In the genomic region with DNA sequence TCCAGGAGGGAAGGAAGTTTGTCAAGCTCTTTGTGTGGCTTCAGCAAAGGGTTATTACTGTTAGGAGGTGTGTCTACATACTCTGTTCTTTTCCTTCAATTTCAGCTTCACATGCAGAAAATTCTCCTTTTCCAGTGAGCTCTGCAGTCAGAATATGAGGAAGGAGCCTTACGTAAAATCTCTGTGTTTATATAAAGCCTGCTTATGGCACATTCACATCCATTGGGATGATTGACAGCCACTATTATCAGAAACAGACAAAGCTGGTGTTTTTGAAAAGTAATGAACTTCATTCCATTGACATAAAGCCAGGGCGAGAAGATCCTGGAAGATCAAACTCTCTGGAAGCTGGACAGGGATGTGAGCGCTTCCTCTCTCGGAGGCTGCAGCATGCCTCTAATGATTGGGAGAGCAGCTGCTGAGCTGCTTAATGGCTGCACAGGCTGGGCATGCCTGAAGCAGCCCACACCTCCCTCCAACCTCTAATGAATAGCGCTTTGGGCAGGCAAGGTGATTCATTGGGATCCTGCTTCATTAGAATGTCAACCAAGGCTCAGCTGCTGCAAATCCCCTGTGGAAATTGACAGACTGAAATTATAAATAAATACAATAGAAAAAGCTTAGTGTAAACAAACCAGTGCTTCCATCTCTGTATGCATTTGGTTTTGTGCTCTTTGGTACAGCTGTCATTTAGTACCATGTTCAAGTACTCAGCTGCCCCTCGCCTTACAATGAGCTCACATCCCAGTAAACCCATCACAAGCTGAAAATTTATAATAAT, we compare ENCODE assay signal across 16 mouse cellular contexts.
DNase-seq lines count a peak whose midpoint lies in the region; ATAC-seq and TF ChIP-seq lines count a peak whose summit lies in the region.
"Had no signal": no experiment of that assay in that cellular context is flagged by ENCODE, and none has a peak within 500 bp of the region (broad histone marks: within the 10 kb centered on the region; RNA-seq: fewer than 3 reads in every experiment).

No protein-coding gene starts in this region.

- H3K4me3 ChIP-seq in hindbrain, embryonic 10.5 days, result no peak overlapping the region
- no peak overlapping the region for H3K4me3 ChIP-seq in midbrain, embryonic 15.5 days
- H3K4me3 ChIP-seq: embryonic facial prominence, embryonic 12.5 days; heart, embryonic 10.5 days had no signal

- DNase-seq in cerebellum, postnatal 10 days, result peak; percentile 10 to 14
- no peak for DNase-seq in cerebellum, adult 11 months
- DNase-seq in brain, embryonic 14.5 days (ENCODE audit: low read depth), result peak; percentile 91
- DNase-seq in hindbrain, embryonic 10.5 days (ENCODE audit: low spot score), result peak; percentile 4
- DNase-seq in thymus, postnatal 25 days, result no peak
- no peak for DNase-seq in natural killer cell, adult 2 months (ENCODE audit: low spot score in 2 of 2)
- no peak for DNase-seq in cerebellum, postnatal 25 days
- DNase-seq: adrenal gland, postnatal 25 days; cerebellum, adult 11-12 months; kidney, postnatal 14 days; right cerebral cortex, postnatal 4 days had no signal

- H3K27ac ChIP-seq in hindbrain, embryonic 10.5 days, result 0 out of 2 replicates have a peak overlapping the region, but pooled peaks have one; percentile 9
- H3K27ac ChIP-seq in midbrain, embryonic 15.5 days, result peak overlapping the region; percentile 69
- H3K27ac ChIP-seq: embryonic facial prominence, embryonic 12.5 days; heart, embryonic 10.5 days; liver, embryonic 14.5 days; stomach, postnatal 0 days had no signal

- no peaks in the 10 kb centered on the region for H3K27me3 ChIP-seq in hindbrain, embryonic 10.5 days (ENCODE audit: insufficient read depth, poor library complexity, severe bottlenecking)
- H3K27me3 ChIP-seq in midbrain, embryonic 15.5 days (replicated peaks), result no peaks in the 10 kb centered on the region
- H3K27me3 ChIP-seq: embryonic facial prominence, embryonic 12.5 days had no signal

- 63% methylated on average over 6 of the region's 6 CpGs for WGBS in hindbrain, embryonic 10.5 days
- WGBS in midbrain, embryonic 15.5 days, result 18% methylated on average over 6 of the region's 6 CpGs

- H3K36me3 ChIP-seq in hindbrain, embryonic 10.5 days, result no peaks in the 10 kb centered on the region
- H3K36me3 ChIP-seq in midbrain, embryonic 15.5 days (replicated peaks), result no peaks in the 10 kb centered on the region
- H3K36me3 ChIP-seq: embryonic facial prominence, embryonic 12.5 days; heart, embryonic 10.5 days had no signal

- H3K4me1 ChIP-seq in hindbrain, embryonic 10.5 days (replicated peaks), result no peaks in the 10 kb centered on the region
- H3K4me1 ChIP-seq in midbrain, embryonic 15.5 days, result peaks cover 12% of the 10 kb centered on the region
- H3K4me1 ChIP-seq: embryonic facial prominence, embryonic 12.5 days; heart, embryonic 10.5 days had no signal

- ATAC-seq in midbrain, embryonic 15.5 days (replicated peaks), result peak; percentile 95

- no peak for TF ChIP-seq POLR2A in brain, embryonic 14.5 days (IDR thresholded peaks at IDR 0.05; ENCODE audit: borderline replicate concordance, extremely low read depth, insufficient read depth, insufficient read length, poor library complexity, severe bottlenecking)

- no peak for TF ChIP-seq CTCF in brain, embryonic 14.5 days (IDR thresholded peaks at IDR 0.05; ENCODE audit: borderline replicate concordance, extremely low read depth, insufficient read depth, insufficient read length)

- H3K9me3 ChIP-seq in hindbrain, embryonic 10.5 days, result no peaks in the 10 kb centered on the region
- H3K9me3 ChIP-seq in midbrain, embryonic 15.5 days, result no peaks in the 10 kb centered on the region
- H3K9me3 ChIP-seq: embryonic facial prominence, embryonic 12.5 days; heart, embryonic 10.5 days had no signal

- H3K9ac ChIP-seq in midbrain, embryonic 15.5 days, result no peak overlapping the region
- H3K9ac ChIP-seq: embryonic facial prominence, embryonic 12.5 days; liver, embryonic 14.5 days had no signal

- peak overlapping the region; percentile 25; the same call in 1 of the 2 replicates for H3K4me2 ChIP-seq in midbrain, embryonic 15.5 days
- H3K4me2 ChIP-seq: embryonic facial prominence, embryonic 12.5 days had no signal

Comparison
In these comparisons a context has a peak if more than half of its experiments do, and no peak if none do; other contexts are left out.
1. DNase-seq: peak in cerebellum, postnatal 10 days (2 of 2), brain, embryonic 14.5 days (single experiment) and hindbrain, embryonic 10.5 days (single experiment); none in cerebellum, adult 11 months (single experiment), thymus, postnatal 25 days (single experiment), natural killer cell, adult 2 months (0 of 2) and cerebellum, postnatal 25 days (0 of 2).